Mouse (Mus musculus) gonadal fat pad, adult 2 months (tissue): ENCODE results near the gene Ccdc142. TPM values are rescaled to one million over a fixed set of nuclear protein-coding genes. Genes with fewer than 3 reads are reported as not detected.

ENCODE experiments used
- DNase-seq: peaks from one replicate; pipeline ENCODE4 v3.0.0-alpha.2; 2012; ENCODE audit warnings: low read depth
- polyA plus RNA-seq: library from polyadenylated mRNA; depleted of rRNA; stranded (reverse); fragments of >200 nt; gene quantifications from 2 replicates; pipeline ENCODE4 v1.2.3, GENCODE M21; 2012

Gene Ccdc142
- polyA plus RNA-seq, 1 experiment: 5.8 TPM

- no peak for DNase-seq
These were observed 16.2 kb downstream of the Ccdc142 start for GRCm38 (mm10) chr6:83117616-83118015.

- DNase-seq: no peak
These were observed 17.0 kb downstream of the Ccdc142 start for GRCm38 (mm10) chr6:83118369-83118768.

- no peak for DNase-seq
These were observed 17.7 kb downstream of the Ccdc142 start for GRCm38 (mm10) chr6:83118825-83119733.

- DNase-seq: no peak
These were observed 18.3 kb downstream of the Ccdc142 start for GRCm38 (mm10) chr6:83119734-83120051.

- DNase-seq: peak; percentile 93
These were observed 19.8 kb downstream of the Ccdc142 start, which contains the start of gene Wbp1 for GRCm38 (mm10) chr6:83120930-83121862. Gene Wbp1, minus strand, starts transcription at chr6:83121559.

- no peak for DNase-seq
These were observed 20.7 kb downstream of the Ccdc142 start for GRCm38 (mm10) chr6:83121863-83122710.

GRCm38 (mm10) chr6:83122961-83123360 is 21.6 kb downstream of the Ccdc142 start:
- DNase-seq: no peak

GRCm38 (mm10) chr6:83124851-83125312 is 23.5 kb downstream of the Ccdc142 start:
- DNase-seq: no peak

GRCm38 (mm10) chr6:83125331-83125730 is 23.9 kb downstream of the Ccdc142 start, which contains the start of gene Ino80b:
Gene Ino80b, minus strand, starts transcription at chr6:83125431.
- no peak for DNase-seq

GRCm38 (mm10) chr6:83127419-83127818 is 26.0 kb downstream of the Ccdc142 start:
- DNase-seq: no peak

- DNase-seq: no peak
These were observed 30.2 kb downstream of the Ccdc142 start for GRCm38 (mm10) chr6:83131469-83132034.

GRCm38 (mm10) chr6:83132176-83132919 is 30.9 kb downstream of the Ccdc142 start:
- no peak for DNase-seq

GRCm38 (mm10) chr6:83134226-83134625 is 32.8 kb downstream of the Ccdc142 start:
- no peak for DNase-seq

GRCm38 (mm10) chr6:83134951-83135513 is 33.6 kb downstream of the Ccdc142 start, which contains the start of gene Rtkn:
Gene Rtkn, plus strand, starts transcription at chr6:83135463.
- no peak for DNase-seq

GRCm38 (mm10) chr6:83135571-83136161 is 34.3 kb downstream of the Ccdc142 start:
- DNase-seq: no peak

- no peak for DNase-seq
These were observed 35.0 kb downstream of the Ccdc142 start for GRCm38 (mm10) chr6:83136291-83136880.

GRCm38 (mm10) chr6:83136881-83137575 is 35.6 kb downstream of the Ccdc142 start:
- DNase-seq: no peak

- no peak for DNase-seq
These were observed 36.2 kb downstream of the Ccdc142 start for GRCm38 (mm10) chr6:83137576-83137950.
